Mouse (Mus musculus): ENCODE results near the gene Slc35e2. TPM values are rescaled to one million over a fixed set of nuclear protein-coding genes. Genes with fewer than 3 reads are reported as not detected.
"Not testable (repeated sequence)": the region's sequence is repeated elsewhere in the genome, so short reads cannot be mapped to it uniquely, and the experiment has no call there.

The Slc35e2 gene
- polyA plus RNA-seq, 1 experiment from 2014 or later = 7.5 TPM

DNA sequence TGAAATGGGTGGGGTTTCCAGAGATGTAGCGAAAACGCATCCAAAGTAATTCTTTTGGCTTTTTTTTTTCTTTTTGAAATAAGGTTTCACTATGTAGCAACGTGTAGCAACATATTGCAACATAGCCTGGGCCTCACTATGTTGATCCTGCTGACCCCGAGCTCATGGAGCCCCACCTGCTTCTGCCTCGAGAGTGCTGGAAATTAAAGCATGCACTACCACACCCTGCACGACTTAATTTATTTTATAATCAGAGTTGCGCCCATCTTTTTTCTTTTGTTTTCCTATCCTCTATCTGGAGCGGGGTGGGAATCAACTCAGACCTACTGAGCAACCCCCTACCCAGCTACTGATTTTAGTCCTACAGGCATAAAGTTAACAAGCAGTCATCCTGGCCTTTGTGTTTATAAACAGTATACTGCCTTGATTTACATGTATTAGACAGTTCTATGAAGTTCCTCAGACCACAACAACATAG is 68.4 kb downstream of the Slc35e2 start:
- DNase-seq (ENCODE audit: low spot score) = no peak

DNA sequence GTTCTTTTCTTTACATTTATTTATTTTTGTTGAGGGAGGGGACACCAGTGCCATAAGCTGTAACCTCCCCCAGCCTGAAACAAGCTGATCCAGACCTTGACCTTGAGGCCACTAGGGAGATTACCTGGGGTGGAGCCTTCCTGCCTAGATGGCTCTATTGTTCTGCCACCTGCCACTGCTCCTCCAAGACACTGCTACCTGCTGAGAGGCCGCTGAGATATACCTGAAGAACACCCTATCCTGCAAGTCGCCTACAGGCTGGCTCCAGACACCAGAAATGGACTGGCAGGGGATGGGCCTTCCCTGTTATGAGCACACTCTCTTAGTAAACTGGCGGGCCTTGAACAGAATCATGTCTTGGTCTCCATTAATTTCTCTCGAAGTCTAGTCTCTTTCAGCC is 69.0 kb downstream of the Slc35e2 start:
- not testable (repeated sequence) for DNase-seq (ENCODE audit: low spot score)

DNA sequence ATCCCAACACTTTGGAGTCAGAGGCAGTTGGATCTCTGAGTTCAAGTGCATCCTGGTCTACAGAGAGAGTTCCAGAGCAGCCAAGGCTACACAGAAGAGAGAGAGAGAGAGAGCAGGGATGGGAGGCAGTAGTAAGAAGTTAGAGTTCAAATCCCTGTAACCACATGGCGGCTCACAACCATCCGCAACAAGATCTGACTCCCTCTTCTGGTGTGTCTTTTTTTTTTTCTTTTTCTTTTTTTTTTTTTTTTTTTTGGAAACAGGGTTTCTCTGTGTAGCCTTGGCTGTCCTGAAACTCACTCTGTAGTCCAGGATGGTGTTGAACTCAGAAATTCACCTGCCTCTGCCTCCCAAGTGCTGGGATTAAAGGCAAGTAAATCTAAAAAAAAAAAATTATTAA is 70.9 kb downstream of the Slc35e2 start:
- DNase-seq (ENCODE audit: low spot score) = no peak

Other genes with a start within 250 kb of the Slc35e2 start
- 7.3 and 9.9 TPM in 2 replicates for gene Prkcz, start 240.1 kb upstream of the Slc35e2 start, polyA plus RNA-seq (2015; fragmentation: Nextera tagmentation; extraction: Ambion mirVana)
- 0.50 and 0.79 TPM in 2 replicates for gene Gabrd, start 203.3 kb upstream of the Slc35e2 start, polyA plus RNA-seq (2015; fragmentation: Nextera tagmentation; extraction: Ambion mirVana)
- 13.9 and 15.2 TPM in 2 replicates for gene Cfap74, start 192.2 kb upstream of the Slc35e2 start, polyA plus RNA-seq (2015; fragmentation: Nextera tagmentation; extraction: Ambion mirVana)
- 0.79 TPM in 1 of 2 replicates, not detected in the other for gene Tmem52, start 132.3 kb upstream of the Slc35e2 start, polyA plus RNA-seq (2015; fragmentation: Nextera tagmentation; extraction: Ambion mirVana)
- gene Gnb1, start 110.1 kb upstream of the Slc35e2 start, polyA plus RNA-seq (2015; fragmentation: Nextera tagmentation; extraction: Ambion mirVana) = 288 and 312 TPM in 2 replicates
- gene Nadk, start 39.0 kb upstream of the Slc35e2 start, polyA plus RNA-seq (2015; fragmentation: Nextera tagmentation; extraction: Ambion mirVana) = 85.1 and 92.5 TPM in 2 replicates
- 65.7 and 76.3 TPM in 2 replicates for gene Cdk11b, start 23.4 kb downstream of the Slc35e2 start, polyA plus RNA-seq (2015; fragmentation: Nextera tagmentation; extraction: Ambion mirVana)
- not detected in 2 replicates for gene Gm10563, start 44.0 kb downstream of the Slc35e2 start, polyA plus RNA-seq (2015; fragmentation: Nextera tagmentation; extraction: Ambion mirVana)
- gene Mmp23, start 52.0 kb downstream of the Slc35e2 start, polyA plus RNA-seq (2015; fragmentation: Nextera tagmentation; extraction: Ambion mirVana) = 7.5 and 8.3 TPM in 2 replicates
- 14.2 and 14.4 TPM in 2 replicates for gene Mib2, start 67.8 kb downstream of the Slc35e2 start, polyA plus RNA-seq (2015; fragmentation: Nextera tagmentation; extraction: Ambion mirVana)
- gene Fndc10, start 92.9 kb downstream of the Slc35e2 start, polyA plus RNA-seq (2015; fragmentation: Nextera tagmentation; extraction: Ambion mirVana) = 4.4 and 5.2 TPM in 2 replicates
- 194 and 202 TPM in 2 replicates for gene Ssu72, start 103.4 kb downstream of the Slc35e2 start, polyA plus RNA-seq (2015; fragmentation: Nextera tagmentation; extraction: Ambion mirVana)
- gene Tmem240, start 133.4 kb downstream of the Slc35e2 start, polyA plus RNA-seq (2015; fragmentation: Nextera tagmentation; extraction: Ambion mirVana) = 1.1 and 1.4 TPM in 2 replicates
- gene Atad3a, start 159.7 kb downstream of the Slc35e2 start, polyA plus RNA-seq (2015; fragmentation: Nextera tagmentation; extraction: Ambion mirVana) = 61.6 and 63.9 TPM in 2 replicates
- 8.6 and 9.0 TPM in 2 replicates for gene Vwa1, start 173.3 kb downstream of the Slc35e2 start, polyA plus RNA-seq (2015; fragmentation: Nextera tagmentation; extraction: Ambion mirVana)
- gene Tmem88b, start 184.5 kb downstream of the Slc35e2 start, polyA plus RNA-seq (2015; fragmentation: Nextera tagmentation; extraction: Ambion mirVana) = 0.05 and 0.21 TPM in 2 replicates
- 0.23 and 0.42 TPM in 2 replicates for gene Ankrd65, start 189.0 kb downstream of the Slc35e2 start, polyA plus RNA-seq (2015; fragmentation: Nextera tagmentation; extraction: Ambion mirVana)
- 283 and 286 TPM in 2 replicates for gene Mrpl20, start 201.5 kb downstream of the Slc35e2 start, polyA plus RNA-seq (2015; fragmentation: Nextera tagmentation; extraction: Ambion mirVana)
- gene Ccnl2, start 211.1 kb downstream of the Slc35e2 start, polyA plus RNA-seq (2015; fragmentation: Nextera tagmentation; extraction: Ambion mirVana) = 139 and 162 TPM in 2 replicates
- gene Aurkaip1, start 229.9 kb downstream of the Slc35e2 start, polyA plus RNA-seq (2015; fragmentation: Nextera tagmentation; extraction: Ambion mirVana) = 187 and 198 TPM in 2 replicates
- gene Mxra8, start 238.3 kb downstream of the Slc35e2 start, polyA plus RNA-seq (2015; fragmentation: Nextera tagmentation; extraction: Ambion mirVana) = 15.1 and 18.1 TPM in 2 replicates
- 5.7 and 7.6 TPM in 2 replicates for gene Dvl1, start 246.0 kb downstream of the Slc35e2 start, polyA plus RNA-seq (2015; fragmentation: Nextera tagmentation; extraction: Ambion mirVana)